Mouse (Mus musculus) cerebellum, adult 2 months (tissue): ENCODE data around the gene Klhl28. TPM values are rescaled to one million over a fixed set of nuclear protein-coding genes. Genes with fewer than 3 reads are reported as not detected.

Experiments used
- DNase-seq, 2 experiments: peaks; one replicate each; pipeline ENCODE4 v3.0.0; 2021
- H3K27ac ChIP-seq: fragments of 200-500 bp; 2 replicates; pipeline ENCODE4 v1.5.1; 2012; ENCODE audit warnings: low read length, control low read depth, inconsistent platforms; ENCODE audit not compliant: insufficient read depth
- H3K27me3 ChIP-seq: fragments of 200-500 bp; 2 replicates; pipeline ENCODE4 v1.6.1; 2012; ENCODE audit warnings: inconsistent platforms, mild to moderate bottlenecking, low read length, moderate library complexity; ENCODE audit not compliant: control insufficient read depth, insufficient read depth
- H3K4me1 ChIP-seq: fragments of 200-500 bp; 2 replicates; pipeline ENCODE4 v1.6.1; 2011; ENCODE audit warnings: low read length; ENCODE audit not compliant: control insufficient read depth, insufficient read depth
- H3K4me3 ChIP-seq: fragments of 200-500 bp; replicated peaks from 2 replicates; pipeline ENCODE3; 2011; ENCODE audit warnings: mild to moderate bottlenecking, low read depth, low read length, control low read depth; ENCODE audit not compliant: insufficient read depth
- CTCF ChIP-seq: fragments of 200-500 bp; IDR thresholded peaks from 2 replicates; pipeline ENCODE4 v1.5.1; 2011; ENCODE audit warnings: low read depth, mild to moderate bottlenecking, control low read depth, low read length, moderate library complexity, borderline replicate concordance; ENCODE audit not compliant: insufficient read depth
- POLR2A ChIP-seq: fragments of 200-500 bp; IDR thresholded peaks from 2 replicates; pipeline ENCODE4 v1.6.1; 2011; ENCODE audit warnings: low read length, control low read depth, borderline replicate concordance; ENCODE audit not compliant: insufficient read depth
- whole genome bisulfite sequencing: fragments of 180-500 bp; shearing (Covaris S2); methylation state at CpG from one replicate; pipeline ENCODE4 v1.1.7; 2018; 5-methylcytosine and 5-hydroxymethylcytosine counted together
- polyA plus RNA-seq: library from polyadenylated mRNA; depleted of rRNA; stranded (reverse); fragments of >200 nt; gene quantifications from 2 replicates; pipeline ENCODE4 v1.2.3, GENCODE M21; 2012; rRNA removed

The Klhl28 gene
- polyA plus RNA-seq, 1 experiment, result 11.5 TPM

DNA sequence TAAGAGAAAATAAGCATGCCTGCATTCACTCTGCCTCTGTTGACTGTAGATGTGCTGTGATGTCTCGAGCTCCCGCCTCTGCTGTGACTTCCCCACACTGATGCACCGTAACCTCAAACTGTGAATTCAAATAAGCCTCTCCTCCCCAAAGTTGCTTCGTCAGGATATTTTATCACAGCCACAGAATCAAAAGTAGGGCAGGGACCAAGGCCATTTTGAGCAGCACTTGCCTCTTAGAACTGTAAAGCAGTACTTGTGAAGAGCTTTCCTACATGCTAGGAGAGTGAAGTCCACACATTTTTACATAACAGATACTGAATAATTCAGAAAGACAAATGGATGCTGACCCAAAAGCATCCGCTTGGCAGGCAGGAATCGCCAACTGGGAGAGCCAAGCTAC, 52.3 kb downstream of the Klhl28 start:
- WGBS, result 49% methylated on average over 6 of the region's 6 CpGs
- TF ChIP-seq POLR2A (no peak), CTCF (no peak)
- Histone ChIP-seq H3K4me3 (no peak overlapping the region), H3K4me1 (no peaks in the 10 kb centered on the region), H3K27ac (no peak overlapping the region), H3K27me3 (no peaks in the 10 kb centered on the region)
- no peak for DNase-seq

- no peaks in the 10 kb centered on the region for H3K27me3 ChIP-seq
- 82% methylated on average over 8 of the region's 8 CpGs for WGBS
- no peak for DNase-seq
- no peak overlapping the region for H3K4me3 ChIP-seq
- no peak overlapping the region for H3K27ac ChIP-seq
- H3K4me1 ChIP-seq, result no peaks in the 10 kb centered on the region
- TF ChIP-seq POLR2A (no peak), CTCF (no peak)
Observed at GRCm38 (mm10) chr12:64903186-64903585, 62.1 kb downstream of the Klhl28 start.

DNA sequence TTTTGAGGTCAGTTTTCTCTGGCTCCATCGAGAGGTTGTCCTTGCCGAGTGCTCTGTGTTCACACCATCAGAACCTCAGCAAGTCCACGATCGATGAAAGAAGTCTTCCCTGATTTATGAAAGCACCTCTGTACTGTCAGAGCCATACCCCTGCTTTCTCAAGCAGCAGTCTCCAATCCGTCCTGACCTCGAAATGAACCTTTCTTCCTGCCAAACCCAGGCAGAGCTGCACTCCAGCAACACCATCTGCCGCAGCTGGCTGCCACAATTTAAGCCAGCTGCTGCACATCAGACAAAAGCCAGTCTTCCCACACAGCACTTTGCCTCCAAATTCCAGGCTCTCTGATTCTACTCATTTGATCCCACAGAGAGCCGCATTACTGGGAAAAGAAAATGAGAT, 62.8 kb downstream of the Klhl28 start:
- TF ChIP-seq POLR2A (no peak), CTCF (no peak)
- 29% methylated on average over 8 of the region's 8 CpGs for WGBS
- H3K27me3 ChIP-seq, result no peaks in the 10 kb centered on the region
- no peak overlapping the region for H3K27ac ChIP-seq
- no peak for DNase-seq
- no peak overlapping the region for H3K4me3 ChIP-seq
- H3K4me1 ChIP-seq, result no peaks in the 10 kb centered on the region

DNA sequence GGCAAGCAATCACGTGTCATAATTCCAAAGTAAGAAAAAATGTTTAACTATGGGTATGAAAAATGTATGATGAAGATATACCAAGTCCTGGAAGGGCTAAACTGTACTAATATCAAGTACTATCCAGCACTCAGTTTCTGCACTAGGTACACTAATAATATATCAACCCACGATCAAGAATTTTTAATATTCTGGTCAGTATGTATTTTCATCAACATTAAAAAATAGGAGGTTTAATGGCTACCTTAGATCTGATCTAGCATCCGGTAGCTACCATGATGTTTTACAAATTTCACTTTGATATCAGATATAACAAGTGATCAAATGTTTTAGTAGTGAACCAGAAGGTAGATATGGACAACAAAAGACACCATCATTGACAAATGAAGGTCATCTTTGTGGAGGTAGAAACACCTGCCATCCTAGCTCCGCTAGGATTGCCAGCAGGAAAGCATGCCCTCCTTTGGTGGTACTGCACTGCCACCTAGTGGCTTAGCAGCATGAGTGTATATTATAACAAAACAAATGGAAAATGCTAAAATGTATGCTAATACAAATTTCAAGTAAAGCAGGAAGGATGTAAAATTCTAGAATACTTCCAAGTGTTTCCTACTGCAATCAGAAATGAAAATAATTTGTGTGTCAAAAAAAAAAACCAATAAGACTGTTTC, 68.1 kb downstream of the Klhl28 start:
- Histone ChIP-seq H3K27ac (no peak overlapping the region), H3K4me1 (no peaks in the 10 kb centered on the region), H3K4me3 (no peak overlapping the region), H3K27me3 (no peaks in the 10 kb centered on the region)
- 51% methylated on average over 4 of the region's 4 CpGs for WGBS
- DNase-seq, result peak; percentile 46 to 49
- no peak for TF ChIP-seq POLR2A
- peak; percentile 82 for TF ChIP-seq CTCF

Other genes with a start within 250 kb of the Klhl28 start
- gene Gm527, start 47.6 kb downstream of the Klhl28 start, polyA plus RNA-seq, result 8.0 and 9.0 TPM in 2 replicates
- 15.3 and 15.7 TPM in 2 replicates for gene Togaram1, start 270 bp upstream of the Klhl28 start, polyA plus RNA-seq
- gene Prpf39, start 70.8 kb upstream of the Klhl28 start, polyA plus RNA-seq, result 48.6 and 51.9 TPM in 2 replicates
- 311 and 320 TPM in 2 replicates for gene Fkbp3, start 108.5 kb upstream of the Klhl28 start, polyA plus RNA-seq
- gene Fancm, start 110.1 kb upstream of the Klhl28 start, polyA plus RNA-seq, result 6.5 and 9.9 TPM in 2 replicates
- 0.07 and 0.08 TPM in 2 replicates for gene Mis18bp1, start 207.1 kb upstream of the Klhl28 start, polyA plus RNA-seq